Mouse (Mus musculus) left cerebral cortex, postnatal 36 days (tissue): ENCODE results near the gene Gramd4. TPM values are rescaled to one million over a fixed set of nuclear protein-coding genes. Genes with fewer than 3 reads are reported as not detected.
"Not testable (repeated sequence)": the region's sequence is repeated elsewhere in the genome, so short reads cannot be mapped to it uniquely, and the experiment has no call there.

Experiments
- DNase-seq, 2 experiments: peaks; one replicate each; pipeline ENCODE4 v3.0.0; 2021 to 2022; ENCODE audit warnings: low spot score in 2 of 2, mixed read lengths in 1 of 2
- intact Hi-C: fragments of 180-260 bp; cut with DNase I; formaldehyde crosslinking; loops from one replicate; pipeline ENCODE4 v1.15.1; 2025
- total RNA-seq, 2 experiments: library from RNA; stranded (reverse); gene quantifications; 2 replicates each; pipeline ENCODE4 v1.2.3; 2021

Gene Gramd4
- total RNA-seq, 2 experiments from 2014 or later = 34.9 to 49.4 TPM

- intact Hi-C loops = loop anchor here (5.0 kb wide), 1 partner anchor 223 kb away; no protein-coding TSS in a partner anchor
Observed at GRCm38 (mm10) chr15:86134941-86135783, 77.7 kb downstream of the Gramd4 start.

GRCm38 (mm10) chr15:86137638-86138037, 80.1 kb downstream of the Gramd4 start:
- DNase-seq = no peak
- intact Hi-C loops = loop anchor here (5.0 kb wide), 1 partner anchor 225 kb away; no protein-coding TSS in a partner anchor

More at GRCm38 (mm10) chr15:86134941-86135783, 77.7 kb downstream of the Gramd4 start:
- peak; percentile 81 to 87 for DNase-seq

- DNase-seq = peak; percentile 37 to 57
- intact Hi-C loops = no loop called here
Observed at GRCm38 (mm10) chr15:86140323-86140722, 82.8 kb downstream of the Gramd4 start.

GRCm38 (mm10) chr15:86144577-86144976, 87.1 kb downstream of the Gramd4 start:
- DNase-seq = no peak
- intact Hi-C loops = no loop called here

GRCm38 (mm10) chr15:86145046-86145445, 87.6 kb downstream of the Gramd4 start:
- intact Hi-C loops = loop anchor here (5.0 kb wide), 1 partner anchor 67 kb away; the partner anchor contains the start of gene Tbc1d22a
- DNase-seq = no peak

GRCm38 (mm10) chr15:86146922-86147321, 89.4 kb downstream of the Gramd4 start:
- intact Hi-C loops = loop anchor here (5.0 kb wide), 1 partner anchor 65 kb away; the partner anchor contains the start of gene Tbc1d22a
- DNase-seq = no peak

GRCm38 (mm10) chr15:86150593-86150992, 93.1 kb downstream of the Gramd4 start:
- intact Hi-C loops = no loop called here
- DNase-seq = no peak

GRCm38 (mm10) chr15:86153481-86153960, 96.0 kb downstream of the Gramd4 start:
- DNase-seq = no peak
- intact Hi-C loops = no loop called here

- intact Hi-C loops = loop anchor here (5.0 kb wide), 1 partner anchor 71 kb away; no protein-coding TSS in a partner anchor
- no peak for DNase-seq
Observed at GRCm38 (mm10) chr15:86156492-86156891, 99.0 kb downstream of the Gramd4 start.

- intact Hi-C loops = loop anchor here (5.0 kb wide), 1 partner anchor 68 kb away; no protein-coding TSS in a partner anchor
Observed at GRCm38 (mm10) chr15:86159093-86159492, 101.6 kb downstream of the Gramd4 start.

GRCm38 (mm10) chr15:86159719-86160118, 102.2 kb downstream of the Gramd4 start:
- intact Hi-C loops = loop anchor here (5.0 kb wide), 1 partner anchor 68 kb away; no protein-coding TSS in a partner anchor
- no peak for DNase-seq

More at GRCm38 (mm10) chr15:86159093-86159492, 101.6 kb downstream of the Gramd4 start:
- no peak for DNase-seq

- intact Hi-C loops = no loop called here
- no peak for DNase-seq
Observed at GRCm38 (mm10) chr15:86160906-86161305, 103.4 kb downstream of the Gramd4 start.

- intact Hi-C loops = not testable (repeated sequence)
Observed at GRCm38 (mm10) chr15:86161800-86162199, 104.3 kb downstream of the Gramd4 start.

GRCm38 (mm10) chr15:86164718-86165345, 107.3 kb downstream of the Gramd4 start:
- intact Hi-C loops = no loop called here
- no peak for DNase-seq

More at GRCm38 (mm10) chr15:86161800-86162199, 104.3 kb downstream of the Gramd4 start:
- DNase-seq = not testable (repeated sequence)

- no peak for DNase-seq
- intact Hi-C loops = no loop called here
Observed at GRCm38 (mm10) chr15:86165811-86166590, 108.5 kb downstream of the Gramd4 start.

GRCm38 (mm10) chr15:86167032-86167655, 109.6 kb downstream of the Gramd4 start:
- intact Hi-C loops = no loop called here
- no peak for DNase-seq

GRCm38 (mm10) chr15:86167787-86168504, 110.5 kb downstream of the Gramd4 start:
- intact Hi-C loops = no loop called here
- DNase-seq = no peak

- DNase-seq = no peak
- intact Hi-C loops = no loop called here
Observed at GRCm38 (mm10) chr15:86168505-86168867, 111.0 kb downstream of the Gramd4 start.
